Mouse (Mus musculus) liver, embryonic 11.5 days (tissue): ENCODE results near the gene Trit1. TPM values are rescaled to one million over a fixed set of nuclear protein-coding genes. Genes with fewer than 3 reads are reported as not detected.

Experiments used
- ATAC-seq: fragments of 200-750 bp; cut with Nextera tagmentation; replicated peaks from 2 replicates; pipeline ENCODE4 v1.8.0; 2017; ENCODE audit warnings: moderate number of reproducible peaks, mild to moderate bottlenecking, moderate TSS enrichment, moderate library complexity; ENCODE audit not compliant: low FRiP score
- DNase-seq: peaks from one replicate; pipeline ENCODE4 v3.0.0-alpha.2; 2017; ENCODE audit warnings: low spot score
- H3K27ac ChIP-seq: fragments of 300-500 bp; sonication (generic); 2 replicates; pipeline ENCODE4 v1.5.1; 2014; ENCODE audit warnings: mild to moderate bottlenecking, low read depth, low read length, control low read depth
- H3K27me3 ChIP-seq: fragments of 300-500 bp; sonication (generic); replicated peaks from 2 replicates; pipeline ENCODE4 v1.6.1; 2014; ENCODE audit warnings: low read length, mixed read lengths; ENCODE audit not compliant: control insufficient read depth, insufficient read depth
- H3K36me3 ChIP-seq: fragments of 300-500 bp; sonication (generic); 2 replicates; pipeline ENCODE4 v1.6.1; 2014; ENCODE audit warnings: mild to moderate bottlenecking, low read length, moderate library complexity, mixed read lengths; ENCODE audit not compliant: control insufficient read depth, insufficient read depth
- H3K4me1 ChIP-seq: fragments of 300-500 bp; sonication (generic); replicated peaks from 2 replicates; pipeline ENCODE4 v1.6.1; 2014; ENCODE audit warnings: low read length, mixed read lengths; ENCODE audit not compliant: control insufficient read depth, insufficient read depth
- H3K4me2 ChIP-seq: fragments of 300-500 bp; sonication (generic); 2 replicates; pipeline ENCODE4 v1.6.1; 2014; ENCODE audit warnings: mild to moderate bottlenecking, control low read depth, moderate library complexity
- H3K4me3 ChIP-seq: fragments of 300-500 bp; sonication (generic); 2 replicates; pipeline ENCODE4 v1.5.1; 2014; ENCODE audit warnings: low read depth, low read length, control low read depth
- H3K9ac ChIP-seq: fragments of 300-500 bp; sonication (generic); 2 replicates; pipeline ENCODE4 v1.6.1; 2014; ENCODE audit warnings: low read depth, low read length, control low read depth
- H3K9me3 ChIP-seq: fragments of 300-500 bp; sonication (generic); 2 replicates; pipeline ENCODE4 v1.6.1; 2016; ENCODE audit warnings: low read length, inconsistent platforms, mixed read lengths; ENCODE audit not compliant: control insufficient read depth
- WGBS: fragments of 180-500 bp; shearing (Covaris S2); extraction: QIAGEN DNeasy Blood & Tissue Kit; methylation state at CpG from one replicate; pipeline ENCODE4 v1.1.7; 2014; 5-methylcytosine and 5-hydroxymethylcytosine counted together
- polyA plus RNA-seq: library from polyadenylated mRNA; unstranded; fragments of >200 nt; fragmentation: Nextera tagmentation; extraction: Ambion mirVana; gene quantifications from 2 replicates; pipeline ENCODE4 v1.2.1, GENCODE M21; 2014

The Trit1 gene
- polyA plus RNA-seq, 1 experiment from 2014 or later, result 17.2 TPM

- WGBS, result 67% methylated on average over 3 of the region's 3 CpGs
- Histone ChIP-seq H3K4me1 (no peaks in the 10 kb centered on the region; the same call in 1 of the 2 replicates), H3K27me3 (peaks cover 20% of the 10 kb centered on the region), H3K4me2 (no peak overlapping the region), H3K9ac (no peak overlapping the region), H3K36me3 (no peaks in the 10 kb centered on the region), H3K27ac (no peak overlapping the region), H3K9me3 (0 out of 2 replicates have a peak, but pooled peaks cover 2% of the 10 kb centered on the region), H3K4me3 (no peak overlapping the region)
- DNase-seq, result no peak
- ATAC-seq, result no peak
Observed at GRCm38 (mm10) chr4:122992276-122992675, 24.1 kb upstream of the Trit1 start.

- Histone ChIP-seq H3K4me3 (peak within 1 kb of the TSS; percentile 65), H3K36me3 (no peaks in the 10 kb centered on the region), H3K9me3 (0 out of 2 replicates have a peak, but pooled peaks cover 2% of the 10 kb centered on the region), H3K4me1 (no peaks in the 10 kb centered on the region; the same call in none of the 2 replicates), H3K27me3 (peaks cover 52% of the 10 kb centered on the region), H3K9ac (peak within 1 kb of the TSS; percentile 54), H3K27ac (0 out of 2 replicates have a peak within 1 kb of the TSS, but pooled peaks have one; percentile 5), H3K4me2 (peak within 1 kb of the TSS; percentile 94)
- 1% methylated on average over 67 of the region's 69 CpGs for WGBS
- DNase-seq, result peak; percentile 74
- ATAC-seq, result peak; percentile 74
Observed at GRCm38 (mm10) chr4:122995404-122996220, 20.8 kb upstream of the Trit1 start, which contains the start of gene Mycl. TSS of gene Mycl (plus strand) at chr4:122995652.

GRCm38 (mm10) chr4:122996221-122996617 lies 20.2 kb upstream of the Trit1 start:
- Histone ChIP-seq H3K4me2 (peak overlapping the region; percentile 94), H3K9me3 (no peaks in the 10 kb centered on the region), H3K27me3 (peaks cover 54% of the 10 kb centered on the region), H3K27ac (0 out of 2 replicates have a peak overlapping the region, but pooled peaks have one; percentile 5), H3K9ac (peak overlapping the region; percentile 54), H3K36me3 (no peaks in the 10 kb centered on the region), H3K4me3 (peak overlapping the region; percentile 65), H3K4me1 (no peaks in the 10 kb centered on the region; the same call in none of the 2 replicates)
- DNase-seq (peak; percentile 69), ATAC-seq (no peak; the same call in none of the 2 replicates)
- under 1% methylated on average over 30 of the region's 32 CpGs for WGBS

- Histone ChIP-seq H3K27ac (no peak overlapping the region), H3K9ac (peak overlapping the region; percentile 54), H3K9me3 (no peaks in the 10 kb centered on the region), H3K4me2 (peak overlapping the region; percentile 94), H3K36me3 (no peaks in the 10 kb centered on the region), H3K27me3 (peaks cover 54% of the 10 kb centered on the region), H3K4me3 (peak overlapping the region; percentile 65), H3K4me1 (no peaks in the 10 kb centered on the region; the same call in none of the 2 replicates)
- WGBS, result 1% methylated on average over 47 of the region's 47 CpGs
- DNase-seq (no peak), ATAC-seq (no peak)
Observed at GRCm38 (mm10) chr4:122996618-122997381, 19.6 kb upstream of the Trit1 start.

GRCm38 (mm10) chr4:122998537-122999262 lies 17.7 kb upstream of the Trit1 start:
- H3K27ac ChIP-seq, result no peak overlapping the region
- peak overlapping the region; percentile 42 for H3K4me2 ChIP-seq
- H3K9me3 ChIP-seq, result no peaks in the 10 kb centered on the region
- H3K4me3 ChIP-seq, result no peak overlapping the region
- H3K36me3 ChIP-seq, result no peaks in the 10 kb centered on the region
- ATAC-seq (peak; percentile 32; the same call in 1 of the 2 replicates), DNase-seq (no peak)
- 24% methylated on average over 12 of the region's 12 CpGs for WGBS
- peaks cover 54% of the 10 kb centered on the region for H3K27me3 ChIP-seq
- H3K9ac ChIP-seq, result no peak overlapping the region; the same call in 1 of the 2 replicates
- H3K4me1 ChIP-seq, result no peaks in the 10 kb centered on the region; the same call in none of the 2 replicates

GRCm38 (mm10) chr4:122999263-122999691 lies 17.1 kb upstream of the Trit1 start:
- no peak for DNase-seq
- H3K4me3 ChIP-seq, result no peak overlapping the region
- H3K4me1 ChIP-seq, result no peaks in the 10 kb centered on the region; the same call in none of the 2 replicates
- peaks cover 54% of the 10 kb centered on the region for H3K27me3 ChIP-seq
- 25% methylated on average over 4 of the region's 4 CpGs for whole genome bisulfite sequencing
- H3K36me3 ChIP-seq, result no peaks in the 10 kb centered on the region
- H3K9me3 ChIP-seq, result no peaks in the 10 kb centered on the region
- peak overlapping the region; percentile 42 for H3K4me2 ChIP-seq
- H3K27ac ChIP-seq, result no peak overlapping the region
- no peak overlapping the region for H3K9ac ChIP-seq
- ATAC-seq, result no peak

GRCm38 (mm10) chr4:123000130-123000529 lies 16.3 kb upstream of the Trit1 start:
- peaks cover 4% of the 10 kb centered on the region for H3K4me1 ChIP-seq

More at GRCm38 (mm10) chr4:123000130-123000529, 16.3 kb upstream of the Trit1 start:
- DNase-seq (no peak), ATAC-seq (no peak)
- Histone ChIP-seq H3K4me3 (no peak overlapping the region), H3K27me3 (peaks cover 54% of the 10 kb centered on the region), H3K9me3 (no peaks in the 10 kb centered on the region), H3K36me3 (no peaks in the 10 kb centered on the region), H3K4me2 (no peak overlapping the region), H3K9ac (no peak overlapping the region), H3K27ac (no peak overlapping the region)
- 73% methylated on average over 14 of the region's 14 CpGs for WGBS
